Mouse (Mus musculus) 416B (cell line): ENCODE results near the gene Tmem121.
A peak's percentile ranks its signal among the peaks of the same experiment; 100 is the strongest.

ENCODE experiments used
- DNase-seq: peaks from one replicate; pipeline ENCODE4 v3.0.0; 2011; ENCODE audit warnings: low read depth

The Tmem121 gene

DNA sequence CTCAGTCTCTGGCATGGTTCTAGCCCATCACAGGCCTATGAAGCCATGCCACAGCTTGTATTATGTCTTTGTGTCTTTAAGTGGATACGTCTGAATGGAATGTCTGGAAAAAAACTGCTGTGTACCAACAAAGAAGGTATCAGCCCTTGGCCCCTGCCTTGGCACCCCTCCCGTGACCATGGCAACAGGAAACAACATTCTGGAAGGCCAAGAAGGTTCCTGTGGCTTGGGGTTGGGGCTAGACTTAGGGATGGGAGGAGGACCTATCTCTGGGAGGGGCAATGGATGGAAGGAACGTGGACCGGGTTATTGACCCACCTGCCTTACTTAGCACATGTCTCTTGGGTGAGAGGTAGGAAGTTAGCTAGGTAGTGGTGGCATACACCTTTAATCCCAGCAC is 36.4 kb upstream of the Tmem121 start:
- DNase-seq, result no peak

DNA sequence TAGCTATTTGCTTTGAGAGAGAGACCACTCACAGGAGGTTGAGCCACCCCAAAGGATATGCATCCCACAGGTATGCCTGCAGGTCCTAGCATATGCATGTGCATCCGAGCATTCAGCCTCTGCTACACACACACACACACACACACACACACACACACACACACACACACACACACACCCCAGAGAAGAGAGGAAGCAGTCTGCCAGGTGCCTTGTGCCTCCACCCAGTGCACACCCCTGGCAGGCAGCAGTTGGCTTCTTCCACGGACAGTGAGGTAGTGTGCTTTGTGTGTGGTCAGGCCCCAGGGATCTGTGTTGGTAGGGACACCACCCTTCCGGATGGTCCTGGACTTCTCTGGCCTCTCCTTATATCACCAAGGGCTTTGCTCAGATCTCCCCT is 35.8 kb upstream of the Tmem121 start:
- DNase-seq, result no peak

DNA sequence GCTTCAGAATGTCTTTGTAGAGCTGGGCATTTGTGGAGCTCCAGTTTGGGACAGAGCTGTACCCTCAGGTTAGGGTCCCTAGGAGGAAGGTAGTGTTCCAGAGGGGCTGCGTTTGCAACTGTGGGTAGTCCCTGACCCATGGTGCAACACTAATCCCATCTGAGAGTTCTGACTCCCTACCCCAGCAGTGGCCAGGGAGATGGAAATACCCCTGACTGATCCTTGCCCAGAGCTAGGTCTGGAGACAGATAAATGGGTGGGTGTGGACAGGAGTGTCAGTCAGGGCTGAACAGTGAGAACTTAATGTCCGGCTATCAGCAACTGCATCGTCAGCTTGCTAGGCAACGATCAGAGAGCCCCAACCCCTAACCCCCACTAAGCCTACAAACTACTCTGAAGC is 35.1 kb upstream of the Tmem121 start:
- DNase-seq, result no peak

DNA sequence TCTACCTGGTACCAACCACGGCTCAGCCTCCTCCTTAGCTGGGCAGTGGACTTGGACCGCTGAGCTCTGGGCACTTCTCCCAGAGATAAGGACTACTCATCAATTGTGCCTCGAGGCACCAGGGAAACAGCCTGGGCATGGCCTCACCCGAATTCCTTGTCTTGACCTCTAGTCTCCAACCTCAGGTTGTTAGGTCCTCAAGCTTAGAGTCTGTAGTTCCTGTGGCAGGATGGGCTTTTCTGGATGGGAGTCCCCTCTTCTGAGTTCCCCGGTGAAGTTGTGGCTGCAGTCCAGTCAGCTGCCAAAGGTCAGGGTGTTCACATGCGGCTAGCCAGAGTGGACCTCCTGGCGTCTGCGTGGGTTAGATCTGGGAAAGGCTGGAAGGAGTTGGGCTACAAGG is 34.7 kb upstream of the Tmem121 start:
- DNase-seq, result no peak

DNA sequence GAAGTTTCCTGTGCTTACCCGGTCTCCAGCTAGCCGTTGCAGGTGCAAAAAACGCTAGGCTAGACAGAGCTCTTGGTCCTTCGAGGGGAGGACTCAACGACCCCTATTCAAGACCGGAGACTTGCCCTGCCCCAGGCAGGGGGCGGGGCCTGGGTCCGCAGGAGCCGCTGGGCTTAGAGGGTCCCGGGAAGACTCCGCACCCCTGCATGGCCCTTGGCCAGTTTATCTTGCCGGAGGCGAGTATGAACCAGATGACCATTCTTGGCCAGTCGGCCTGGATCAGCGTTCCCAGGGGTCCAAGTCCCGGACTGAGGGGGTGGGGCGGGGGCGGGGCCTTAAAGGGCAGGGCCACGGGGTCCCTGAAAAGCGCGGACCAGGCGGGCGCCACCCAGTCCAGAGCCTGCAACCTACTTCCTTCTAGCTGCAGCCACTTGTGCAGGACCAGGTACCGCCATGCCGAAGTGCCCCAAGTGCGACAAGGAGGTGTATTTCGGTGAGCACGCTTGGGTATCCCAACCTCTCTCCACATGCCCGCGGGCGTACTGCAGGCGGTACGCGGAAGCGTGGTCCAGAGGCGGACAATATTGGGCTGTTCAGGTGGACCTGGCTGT is 34.0 kb upstream of the Tmem121 start:
- no peak for DNase-seq

DNA sequence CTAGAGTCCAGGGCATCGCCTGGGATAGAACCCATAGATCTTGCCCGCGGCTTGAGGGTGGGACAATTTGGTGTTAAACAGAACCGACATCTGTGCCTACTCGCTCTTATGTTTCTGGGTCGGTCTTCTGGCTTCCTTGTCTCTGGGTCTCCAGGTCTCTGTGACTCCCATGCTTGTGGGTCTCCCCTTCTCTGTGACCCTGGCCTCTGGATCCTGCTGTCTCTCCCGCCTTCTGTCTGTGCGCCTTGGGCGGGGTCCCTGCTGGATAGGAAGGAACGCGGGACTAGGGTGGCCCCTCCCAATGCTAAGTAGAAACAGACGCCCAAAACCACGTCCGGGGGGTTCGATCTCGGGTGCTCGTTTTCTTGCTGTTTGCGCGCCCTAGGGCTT is 33.5 kb upstream of the Tmem121 start:
- no peak for DNase-seq

DNA sequence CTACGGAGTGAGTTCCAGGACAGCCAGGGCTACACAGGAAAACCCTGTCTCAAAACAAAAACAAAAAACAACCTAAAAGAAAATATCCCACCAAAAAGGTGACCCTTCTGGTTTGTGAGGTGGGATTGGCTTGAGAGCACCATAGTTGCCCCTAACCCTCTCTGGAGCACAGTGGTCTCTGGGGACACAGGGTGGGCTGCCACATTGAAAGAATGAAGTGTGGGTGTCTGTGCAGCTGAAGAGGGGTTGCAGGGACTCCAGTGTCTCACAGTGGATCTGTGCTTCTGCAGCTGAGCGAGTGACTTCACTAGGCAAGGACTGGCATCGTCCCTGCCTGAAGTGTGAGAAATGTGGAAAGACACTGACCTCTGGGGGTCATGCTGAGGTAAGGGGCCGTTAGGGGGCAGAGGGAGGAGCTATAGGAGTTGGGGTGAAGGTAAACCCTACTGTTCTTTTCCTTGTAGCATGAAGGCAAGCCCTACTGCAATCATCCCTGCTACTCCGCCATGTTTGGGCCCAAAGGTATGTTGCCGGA is 32.7 kb upstream of the Tmem121 start:
- no peak for DNase-seq

DNA sequence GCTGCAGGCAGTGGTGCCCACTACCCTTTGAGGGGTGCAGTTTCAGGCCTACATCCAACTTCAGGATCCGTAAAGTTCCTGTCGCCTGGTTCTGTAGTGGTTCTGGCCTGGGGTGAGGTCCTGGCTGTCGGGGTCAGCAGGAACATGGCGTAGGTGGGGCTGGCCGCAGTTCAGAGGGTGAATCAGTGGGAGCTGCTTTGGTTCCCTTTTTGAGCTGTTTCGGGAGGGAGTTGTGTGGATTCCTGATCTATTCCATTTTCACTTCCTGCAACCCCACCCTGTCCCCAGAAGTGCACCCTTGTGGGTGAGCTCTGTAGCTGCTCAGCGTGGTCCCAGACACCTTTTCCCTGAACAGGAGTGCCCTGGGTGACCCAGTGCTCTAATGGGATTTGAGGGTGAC is 31.8 kb upstream of the Tmem121 start:
- DNase-seq, result no peak

DNA sequence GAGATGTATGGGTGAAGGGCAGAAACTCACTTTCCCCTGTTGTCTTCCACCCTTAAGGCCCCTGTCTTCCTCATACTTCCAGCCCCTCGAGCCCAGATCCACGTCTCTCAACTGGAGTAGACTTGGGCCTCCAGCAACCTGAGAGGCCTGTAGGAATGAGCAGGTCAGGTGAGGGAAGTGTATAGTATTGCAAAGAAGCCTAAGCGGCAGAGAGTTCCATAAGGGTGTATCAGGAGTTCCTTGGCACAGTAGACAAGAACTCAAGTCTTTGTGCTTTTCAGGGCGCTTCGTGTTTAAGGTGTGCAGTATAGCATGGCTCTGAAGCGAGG is 31.0 kb upstream of the Tmem121 start:
- peak; percentile 11 for DNase-seq

DNA sequence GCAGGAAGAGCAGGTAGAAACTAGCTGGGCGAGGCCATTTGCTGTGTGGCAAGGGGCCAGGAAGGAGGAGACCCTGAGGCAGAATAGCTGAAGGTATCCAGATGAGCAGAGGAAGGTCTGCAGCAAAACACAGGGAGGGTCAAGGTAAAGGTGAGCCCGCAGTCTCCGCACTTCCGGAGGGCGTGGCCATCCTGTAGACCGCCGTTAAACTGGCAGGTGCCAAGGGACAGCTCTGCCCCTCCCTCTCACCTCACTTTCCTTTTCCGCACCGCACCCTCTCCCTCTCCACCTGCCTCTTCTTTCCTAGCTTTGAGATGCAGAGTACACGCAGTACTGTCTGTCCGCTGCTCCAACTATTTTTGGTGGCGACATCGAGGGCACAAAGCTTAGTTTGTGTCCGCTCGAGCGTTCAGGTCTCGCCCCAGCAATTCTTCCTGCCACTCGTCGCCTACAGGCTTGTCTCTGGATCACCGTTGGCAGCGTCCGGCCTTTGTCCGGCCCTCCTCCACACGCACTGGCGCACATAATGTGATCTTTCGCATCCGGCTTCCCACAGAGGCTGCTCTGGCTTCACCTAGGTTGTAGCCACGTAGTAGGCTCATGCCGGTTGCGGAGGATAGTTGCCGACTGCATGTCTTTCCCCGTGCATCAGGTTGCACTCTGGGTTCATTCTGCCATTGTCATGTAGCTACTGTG is 30.5 kb upstream of the Tmem121 start:
- DNase-seq, result no peak

DNA sequence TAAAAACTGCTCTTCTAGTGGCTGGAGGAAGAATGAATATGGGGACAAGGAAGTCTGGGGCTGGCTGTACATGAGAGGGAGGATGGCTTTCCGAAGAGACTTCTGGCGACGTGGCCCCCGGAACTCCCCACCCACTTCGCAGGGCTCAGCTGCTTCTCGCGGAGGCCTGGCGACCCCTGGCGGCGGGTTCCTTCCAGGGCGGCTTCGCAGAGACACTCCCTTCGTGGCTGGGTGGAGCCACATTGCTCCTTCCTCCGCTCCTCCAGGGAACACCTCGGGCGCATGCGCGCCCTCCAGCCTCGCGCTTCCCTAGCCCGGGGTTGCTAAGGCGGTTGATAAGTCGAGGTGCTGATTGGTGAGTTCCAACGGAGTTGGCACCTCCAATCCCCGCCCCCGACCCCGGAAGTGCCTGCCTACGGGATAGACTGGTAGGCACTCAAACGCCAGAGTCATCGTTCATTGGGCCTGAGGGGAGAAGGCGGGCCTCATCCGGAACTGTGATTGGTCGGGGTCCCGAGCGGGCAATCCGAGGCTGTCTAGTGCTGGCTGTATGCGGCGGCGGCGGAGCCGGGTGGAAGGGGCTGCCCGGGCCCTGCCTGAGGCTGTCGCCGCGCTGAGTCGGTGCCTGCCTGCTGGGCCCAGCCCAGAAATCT is 29.7 kb upstream of the Tmem121 start, which contains the start of gene Tedc1:
Tedc1 (plus strand) TSS at position 535 of the 653 bp plus-strand sequence.
- peak; percentile 100 for DNase-seq

DNA sequence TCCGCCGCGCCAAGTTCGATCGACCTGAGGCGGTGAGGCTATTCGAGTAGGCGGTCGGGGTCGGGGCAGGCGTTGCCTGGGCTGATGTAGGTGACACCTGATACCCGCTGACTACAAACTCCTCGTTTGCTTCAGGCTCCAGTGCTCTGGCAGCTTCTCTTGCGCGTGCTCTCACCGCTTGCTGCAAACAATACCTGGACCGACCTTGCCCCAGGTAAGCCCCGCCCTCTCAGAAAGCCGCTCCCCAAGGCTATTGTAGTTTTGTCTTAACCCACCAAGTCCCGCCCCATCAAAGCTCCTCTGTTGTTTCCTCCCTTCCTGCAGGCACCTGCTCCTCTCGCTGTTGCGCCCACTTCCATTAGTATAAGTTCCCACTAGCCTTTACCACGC is 29.2 kb upstream of the Tmem121 start:
- DNase-seq, result peak; percentile 59

DNA sequence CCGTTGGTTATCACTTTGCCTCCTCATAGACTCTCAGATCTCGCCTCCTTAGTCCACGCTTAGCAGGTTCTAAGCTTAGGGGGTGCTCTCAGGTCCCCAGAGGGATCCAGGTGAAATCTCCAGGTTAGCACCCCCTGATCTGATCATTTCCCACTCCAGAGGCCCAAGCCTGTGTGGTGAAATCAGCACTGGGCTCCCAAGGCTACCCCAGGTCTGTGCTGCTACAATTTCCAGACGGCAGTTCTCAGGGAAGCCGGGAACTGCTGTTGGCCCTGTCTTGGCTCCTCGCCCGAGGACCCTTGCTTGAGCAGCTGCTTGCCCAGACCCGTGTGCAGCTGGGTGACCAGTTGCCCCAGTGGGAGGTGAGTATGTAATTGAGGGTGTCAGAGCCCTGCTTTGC is 28.7 kb upstream of the Tmem121 start:
- no peak for DNase-seq

DNA sequence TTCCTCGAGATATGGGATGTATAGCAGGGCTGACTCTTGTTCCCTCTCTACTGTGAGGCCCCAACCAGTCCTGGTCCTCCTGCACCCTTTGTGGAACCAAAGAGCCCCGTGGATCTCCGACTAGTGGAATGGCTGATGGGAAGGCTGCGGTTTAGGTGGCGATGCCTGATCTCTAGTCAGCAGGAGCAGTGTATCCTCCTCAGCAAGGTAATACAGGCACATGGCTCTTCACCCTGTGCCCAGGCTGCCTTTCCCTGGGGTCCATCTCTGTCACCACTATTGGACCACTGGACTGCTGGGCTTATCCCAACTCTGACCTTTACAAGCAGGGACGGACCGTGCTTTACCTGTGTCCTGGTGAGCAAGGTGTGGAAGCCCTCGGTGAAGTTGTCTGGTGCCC is 28.2 kb upstream of the Tmem121 start:
- no peak for DNase-seq

DNA sequence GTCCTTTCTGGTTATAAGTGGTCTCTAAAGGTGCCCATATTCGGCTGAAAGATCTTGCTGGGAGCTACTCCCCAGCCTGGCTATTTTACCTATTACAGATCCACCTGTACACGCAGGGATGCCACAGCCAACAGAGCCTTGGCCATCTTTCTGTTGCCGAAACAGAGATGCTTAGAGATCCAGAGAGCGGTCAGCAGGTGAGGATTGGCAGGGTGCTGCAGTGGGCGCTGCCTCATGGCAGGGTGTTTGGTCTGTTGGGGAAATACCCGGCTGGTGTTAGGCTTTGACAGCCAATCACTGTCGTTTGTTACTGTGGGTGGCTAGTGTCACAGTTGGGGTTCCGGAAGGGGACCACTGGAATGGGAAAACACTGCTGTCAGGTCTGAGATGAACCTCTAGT is 27.8 kb upstream of the Tmem121 start:
- no peak for DNase-seq

DNA sequence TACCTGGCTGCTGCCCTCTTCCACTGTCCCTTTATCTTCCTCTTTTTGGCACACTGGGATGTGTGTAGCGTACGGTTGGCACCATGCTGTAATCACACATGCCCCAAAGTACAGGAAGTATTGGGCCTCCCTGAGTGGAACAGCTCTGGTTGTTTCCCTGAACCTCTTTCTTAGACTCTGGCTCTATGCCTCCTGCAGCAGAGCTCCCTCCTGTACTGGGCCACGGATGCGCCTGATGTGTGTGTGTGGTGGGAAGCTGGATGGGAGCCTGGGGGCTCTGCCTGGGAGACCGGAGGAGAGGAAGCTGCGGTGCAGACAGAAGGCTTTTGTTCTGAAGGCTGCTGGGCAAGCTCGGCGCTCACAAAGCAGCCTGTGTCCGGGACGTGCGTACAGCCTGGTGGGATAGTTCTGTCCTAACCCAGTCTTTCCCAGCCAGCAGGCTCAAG is 22.1 kb upstream of the Tmem121 start:
- no peak for DNase-seq

DNA sequence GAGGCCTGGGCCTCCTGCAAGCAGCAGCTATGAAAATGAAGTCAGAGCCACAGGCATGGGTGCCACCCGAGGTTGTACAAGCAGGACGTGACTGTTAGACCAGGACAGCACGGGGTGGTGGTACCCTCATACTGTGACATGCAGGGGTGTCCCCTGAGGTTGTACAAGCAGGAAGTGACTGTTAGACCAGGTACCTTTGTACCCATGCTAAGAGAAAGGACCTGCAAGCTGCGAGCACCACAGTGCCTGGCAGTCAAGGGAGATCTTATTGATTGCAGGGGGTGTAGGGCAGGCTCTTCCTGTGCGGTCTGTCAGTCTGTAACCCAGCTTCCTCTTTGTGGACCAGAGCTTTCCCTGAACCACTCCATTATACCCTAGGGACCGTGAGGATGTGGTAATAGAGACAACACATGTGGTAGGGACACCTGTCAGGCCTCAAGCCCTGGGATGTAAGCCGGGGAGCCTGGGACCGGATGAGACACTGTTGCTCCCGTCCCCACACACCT is 17.6 kb upstream of the Tmem121 start:
- DNase-seq, result peak; percentile 91

DNA sequence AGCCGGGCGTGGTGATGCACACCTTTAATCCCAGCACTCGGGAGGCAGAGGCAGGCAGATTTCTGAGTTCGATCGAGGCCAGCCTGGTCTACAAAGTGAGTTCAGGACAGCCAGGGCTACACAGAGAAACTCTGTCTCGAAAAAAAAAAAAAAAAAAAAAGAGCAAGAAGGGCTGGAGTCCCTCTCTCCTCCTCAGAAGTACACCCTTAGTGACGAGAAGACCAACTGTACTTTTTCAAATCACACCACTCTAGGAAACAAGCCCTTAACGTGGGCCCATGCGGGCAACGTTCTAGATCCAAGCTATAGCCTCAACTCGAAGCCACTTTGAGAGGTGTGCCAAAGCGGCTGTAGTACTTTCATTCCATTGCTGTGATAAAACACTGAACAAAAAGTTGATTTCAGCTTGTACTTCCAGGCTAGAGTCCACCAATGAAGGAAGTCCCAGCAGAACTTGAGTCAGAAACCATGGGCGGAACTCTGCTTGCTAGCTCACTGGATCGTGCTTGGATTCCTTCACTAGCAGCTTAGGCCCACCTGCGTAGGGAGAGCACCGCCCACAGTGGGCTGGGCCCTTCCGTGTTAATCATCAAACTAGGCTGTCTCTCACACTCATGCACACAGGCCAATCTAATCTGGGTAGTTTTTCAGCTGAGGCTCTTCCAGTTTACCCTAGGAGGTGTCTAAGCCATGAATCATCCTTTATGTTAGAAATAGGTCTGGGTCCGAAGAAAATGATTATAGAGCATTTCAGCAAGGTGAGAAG is 8.6 kb upstream of the Tmem121 start:
- no peak for DNase-seq

DNA sequence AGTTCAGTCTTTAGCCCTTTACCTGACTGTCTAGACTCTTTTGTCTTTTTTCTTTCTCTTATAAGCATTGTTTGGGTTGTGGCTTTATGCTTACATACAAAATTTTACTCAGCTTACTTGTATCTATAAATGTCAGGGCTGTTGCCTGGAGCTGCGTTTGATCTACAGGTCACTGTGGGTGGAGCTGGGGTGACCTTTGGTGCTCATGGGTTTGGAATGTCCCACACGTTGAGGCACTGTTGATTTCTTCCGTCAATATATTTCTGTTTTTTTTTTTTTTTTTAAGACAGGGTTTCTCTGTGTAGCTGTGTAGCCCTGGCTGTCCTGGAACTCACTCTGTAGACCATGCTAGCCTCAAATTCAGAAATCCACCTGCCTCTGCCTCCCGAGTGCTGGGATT is 4.7 kb upstream of the Tmem121 start:
- no peak for DNase-seq

DNA sequence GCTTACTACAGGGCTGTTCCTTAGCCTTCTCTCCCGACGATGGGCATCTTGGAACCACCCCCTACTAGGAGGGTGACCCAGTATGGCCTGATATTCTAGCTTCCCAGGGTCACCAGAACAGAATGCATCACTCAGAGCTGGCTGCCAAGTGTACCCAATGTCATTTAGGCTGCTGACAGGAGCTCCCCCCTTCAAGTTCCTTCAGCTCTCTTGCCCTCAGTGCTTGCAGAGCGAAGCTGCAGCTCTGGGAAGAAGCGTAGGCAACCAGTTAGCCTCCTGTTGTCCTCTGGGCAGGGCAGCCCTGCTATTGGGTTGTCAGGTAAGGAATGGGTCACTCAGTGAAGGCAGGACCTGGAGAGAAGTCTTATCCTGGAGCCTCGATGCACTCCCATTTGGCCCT is 785 bp upstream of the Tmem121 start:
- DNase-seq, result no peak

DNA sequence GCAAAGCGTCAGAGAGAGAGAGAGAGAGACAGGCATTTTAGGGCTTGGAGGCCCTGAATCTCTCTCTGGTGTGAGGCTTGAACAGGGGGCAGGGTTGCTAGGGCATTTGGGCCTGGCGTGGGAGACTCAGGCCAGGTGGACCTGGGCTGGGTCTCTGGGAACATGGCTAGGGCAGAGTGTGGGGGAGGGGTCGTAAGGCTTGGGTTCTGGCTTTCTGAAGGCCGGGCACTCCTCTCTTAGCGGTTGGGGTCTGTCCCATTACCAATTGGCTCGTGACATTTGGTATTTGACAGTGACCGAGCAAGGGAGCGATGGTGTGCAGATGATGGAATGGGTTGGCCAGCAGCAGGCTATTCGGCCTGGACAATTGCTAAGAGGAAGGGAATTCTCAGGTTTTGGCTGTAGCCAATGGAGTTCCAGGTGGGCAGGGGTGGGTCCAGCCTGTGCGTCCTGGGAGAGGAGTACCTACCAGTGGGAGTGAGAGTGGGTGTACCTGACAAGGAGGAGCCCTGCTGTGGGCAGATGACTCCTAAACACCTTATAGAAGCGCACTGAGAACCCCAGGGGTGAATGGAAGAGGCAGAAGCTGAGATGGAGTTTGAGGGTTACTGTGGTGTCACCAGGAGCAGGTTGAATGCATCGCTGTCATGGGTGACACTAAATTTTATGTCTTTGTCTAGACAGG is 738 bp downstream of the Tmem121 start:
- DNase-seq, result no peak

DNA sequence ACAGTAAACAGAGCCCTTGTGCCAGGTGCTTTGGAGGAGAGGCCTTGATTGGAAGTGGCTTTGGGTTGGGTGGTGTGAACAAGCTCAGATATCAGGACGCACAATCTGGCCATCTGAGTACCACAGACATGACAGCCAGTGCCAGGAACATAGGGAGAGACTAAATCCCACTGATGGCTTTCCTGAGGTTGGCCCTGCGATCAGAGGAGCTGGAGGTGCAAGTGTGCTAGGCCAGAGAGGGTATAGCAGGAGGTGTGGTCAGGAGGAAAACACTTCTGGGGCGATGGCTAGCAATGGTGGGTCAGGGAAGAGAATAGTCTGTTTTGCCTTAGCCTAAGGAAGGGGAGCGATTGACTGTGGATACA is 1.3 kb downstream of the Tmem121 start:
- DNase-seq, result no peak
